Mouse (Mus musculus) limb, embryonic 15.5 days (tissue): ENCODE measurements around the gene Nexn. TPM values are rescaled to one million over a fixed set of nuclear protein-coding genes. Genes with fewer than 3 reads are reported as not detected.
"Not testable (repeated sequence)": the region's sequence is repeated elsewhere in the genome, so short reads cannot be mapped to it uniquely, and the experiment has no call there.

Source experiments
- ATAC-seq: fragments of 200-750 bp; cut with Nextera tagmentation; 2 replicates; pipeline ENCODE4 v1.8.0; 2017; ENCODE audit warnings: low read depth, moderate TSS enrichment; ENCODE audit not compliant: insufficient number of reproducible peaks, low FRiP score, low TSS enrichment
- H3K27ac ChIP-seq: fragments of 300-500 bp; sonication (generic); 2 replicates; pipeline ENCODE4 v1.5.1; 2015; ENCODE audit warnings: moderate library complexity, mild to moderate bottlenecking, inconsistent platforms
- H3K27me3 ChIP-seq: fragments of 300-500 bp; sonication (generic); 2 replicates; pipeline ENCODE4 v1.6.1; 2015; ENCODE audit warnings: inconsistent platforms
- H3K36me3 ChIP-seq: fragments of 300-500 bp; sonication (generic); 2 replicates; pipeline ENCODE4 v1.6.1; 2015; ENCODE audit warnings: inconsistent platforms
- H3K4me1 ChIP-seq: fragments of 300-500 bp; sonication (generic); 2 replicates; pipeline ENCODE4 v1.6.1; 2015; ENCODE audit warnings: inconsistent platforms
- H3K4me2 ChIP-seq: fragments of 300-500 bp; sonication (generic); 2 replicates; pipeline ENCODE4 v1.6.1; 2015; ENCODE audit warnings: mild to moderate bottlenecking, inconsistent platforms
- H3K4me3 ChIP-seq: fragments of 300-500 bp; sonication (generic); 2 replicates; pipeline ENCODE4 v1.5.1; 2015; ENCODE audit warnings: mild to moderate bottlenecking, inconsistent platforms
- H3K9ac ChIP-seq: fragments of 300-500 bp; sonication (generic); 2 replicates; pipeline ENCODE4 v1.6.1; 2015; ENCODE audit warnings: inconsistent platforms
- H3K9me3 ChIP-seq: fragments of 300-500 bp; sonication (generic); 2 replicates; pipeline ENCODE4 v1.6.1; 2016; ENCODE audit warnings: inconsistent platforms
- WGBS: fragments of 180-500 bp; shearing (Covaris S2); methylation state at CpG from one replicate; pipeline ENCODE4 v1.1.7; 2015; 5-methylcytosine and 5-hydroxymethylcytosine counted together
- polyA plus RNA-seq: library from polyadenylated mRNA; unstranded; fragments of >200 nt; fragmentation: Nextera tagmentation; extraction: Ambion mirVana; gene quantifications from 2 replicates; pipeline ENCODE4 v1.2.1, GENCODE M21; 2015

The Nexn gene
- polyA plus RNA-seq, 1 experiment from 2014 or later = 28.5 TPM

DNA sequence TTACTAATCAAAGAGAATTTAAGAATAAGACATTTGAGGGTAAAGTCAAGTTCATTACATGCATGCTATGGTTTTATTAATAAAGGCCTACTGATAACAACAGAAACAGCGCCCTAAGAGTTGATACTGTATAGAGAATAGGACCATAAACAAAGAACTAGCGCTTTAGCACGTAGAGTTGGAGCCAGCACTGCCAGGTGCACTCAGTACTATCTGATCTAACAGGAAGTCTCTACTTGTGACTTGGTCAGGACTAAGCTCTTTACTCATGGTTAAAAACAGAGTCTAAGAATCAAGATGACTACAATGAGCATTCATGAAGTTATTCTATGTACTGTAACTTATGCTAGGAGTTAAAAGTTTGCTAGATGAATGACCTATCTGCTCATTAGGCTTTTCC, 61.6 kb downstream of the Nexn start:
- H3K9ac ChIP-seq = no peak overlapping the region
- no peak for ATAC-seq

DNA sequence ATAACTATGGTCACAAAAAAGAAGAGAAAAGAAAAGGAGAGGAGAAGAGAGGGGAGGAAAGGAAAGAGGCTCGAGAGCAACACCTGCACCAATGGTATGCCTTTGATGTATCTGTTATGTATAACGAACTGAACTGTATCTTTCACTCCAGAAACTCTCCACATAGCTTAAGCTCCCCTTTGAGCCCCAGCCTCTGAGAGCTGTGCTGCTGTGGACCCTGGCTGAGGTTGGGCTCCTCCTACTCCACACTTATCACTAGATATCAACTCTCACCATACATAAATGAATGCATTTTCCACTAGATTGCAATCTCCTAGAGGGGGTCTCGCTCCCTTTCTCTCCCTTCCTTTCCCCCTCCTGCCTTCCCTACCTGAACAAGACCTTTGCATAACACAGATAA, 62.2 kb downstream of the Nexn start:
- no peak overlapping the region for H3K4me3 ChIP-seq
- ATAC-seq = no peak

More for the DNA sequence above, 61.6 kb downstream of the Nexn start:
- Histone ChIP-seq H3K4me3 (no peak overlapping the region), H3K4me1 (peaks cover 3% of the 10 kb centered on the region; the same call in 1 of the 2 replicates), H3K36me3 (0 out of 2 replicates have a peak, but pooled peaks cover 5% of the 10 kb centered on the region), H3K27me3 (no peaks in the 10 kb centered on the region), H3K27ac (no peak overlapping the region), H3K9me3 (no peaks in the 10 kb centered on the region), H3K4me2 (no peak overlapping the region)
- WGBS = 84% methylated on average over 3 of the region's 3 CpGs

DNA sequence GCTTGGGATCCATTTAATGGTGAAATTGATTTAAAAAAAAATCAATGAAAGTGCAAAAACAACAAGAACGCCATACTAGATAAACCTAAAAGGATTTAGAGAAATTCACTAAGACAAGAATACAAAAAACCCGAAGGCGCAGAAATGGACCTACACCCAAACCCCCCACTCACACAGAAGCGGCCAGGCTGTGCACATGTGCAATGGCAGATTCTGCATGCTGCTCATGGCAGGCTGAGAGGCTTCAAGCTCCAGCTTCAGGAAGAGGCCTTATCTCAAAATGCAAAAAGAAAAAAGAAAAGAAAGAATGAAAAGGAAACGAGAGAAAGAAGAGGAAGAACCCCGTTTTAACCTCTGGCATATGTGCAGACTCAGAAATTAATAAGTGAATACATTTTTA, 62.7 kb downstream of the Nexn start:
- no peak for ATAC-seq
- H3K4me3 ChIP-seq = no peak overlapping the region
- 88% methylated on average over 6 of the region's 6 CpGs for WGBS
- no peaks in the 10 kb centered on the region for H3K27me3 ChIP-seq
- 0 out of 2 replicates have a peak, but pooled peaks cover 5% of the 10 kb centered on the region for H3K36me3 ChIP-seq
- H3K9me3 ChIP-seq = no peaks in the 10 kb centered on the region
- H3K27ac ChIP-seq = no peak overlapping the region
- H3K9ac ChIP-seq = no peak overlapping the region
- no peak overlapping the region for H3K4me2 ChIP-seq
- H3K4me1 ChIP-seq = 0 out of 2 replicates have a peak, but pooled peaks cover under 1% of the 10 kb centered on the region

More for the DNA sequence above, 62.2 kb downstream of the Nexn start:
- 0 out of 2 replicates have a peak, but pooled peaks cover 5% of the 10 kb centered on the region for H3K36me3 ChIP-seq
- no peaks in the 10 kb centered on the region for H3K27me3 ChIP-seq
- WGBS = 46% methylated on average over 3 of the region's 3 CpGs
- no peak overlapping the region for H3K9ac ChIP-seq
- no peaks in the 10 kb centered on the region for H3K9me3 ChIP-seq
- H3K4me2 ChIP-seq = no peak overlapping the region
- H3K4me1 ChIP-seq = peaks cover 3% of the 10 kb centered on the region; the same call in 1 of the 2 replicates
- no peak overlapping the region for H3K27ac ChIP-seq

DNA sequence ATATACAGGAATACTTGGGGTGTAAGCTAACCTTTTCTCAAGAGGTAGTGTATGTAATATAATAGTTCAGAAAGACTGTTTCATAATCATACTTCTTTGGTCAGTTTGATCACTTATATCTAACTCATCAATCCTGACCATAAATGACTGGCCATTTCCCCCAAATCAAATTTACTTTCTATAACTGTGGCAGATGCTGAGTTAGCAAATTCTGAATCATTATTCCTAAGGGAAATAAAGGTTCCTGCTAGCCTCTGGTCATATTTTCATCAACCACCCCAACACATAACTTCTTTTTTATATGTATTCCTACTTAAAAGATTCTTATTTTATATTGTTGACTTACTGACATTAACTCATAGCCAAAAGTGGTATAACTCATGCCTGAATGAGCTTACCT, 63.2 kb downstream of the Nexn start:
- H3K9ac ChIP-seq = no peak overlapping the region
- no peaks in the 10 kb centered on the region for H3K27me3 ChIP-seq
- no peak for ATAC-seq

DNA sequence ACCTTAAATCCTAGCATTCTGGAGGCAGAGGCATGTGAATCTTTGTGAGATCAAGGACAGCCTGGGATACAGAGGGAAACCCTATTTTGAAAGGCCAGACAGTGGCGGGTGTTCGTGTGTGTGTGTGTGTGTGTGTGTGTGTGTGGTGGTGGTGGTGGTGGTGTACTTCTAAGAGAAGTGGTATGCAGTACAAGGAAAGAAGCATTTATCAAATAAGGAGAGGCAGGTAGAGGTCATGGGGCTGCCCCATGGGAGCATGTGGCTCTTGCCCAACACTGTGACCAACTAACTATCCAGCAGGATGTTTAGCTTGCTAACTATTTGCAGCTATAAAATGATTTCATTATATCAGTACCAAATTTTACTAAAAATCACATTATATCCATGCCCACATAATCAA, 64.5 kb downstream of the Nexn start:
- no peak for ATAC-seq
- Histone ChIP-seq H3K9me3 (no peaks in the 10 kb centered on the region), H3K27me3 (no peaks in the 10 kb centered on the region), H3K4me1 (no peaks in the 10 kb centered on the region), H3K4me2 (no peak overlapping the region), H3K27ac (no peak overlapping the region), H3K4me3 (no peak overlapping the region), H3K36me3 (no peaks in the 10 kb centered on the region), H3K9ac (no peak overlapping the region)
- 70% methylated on average over 2 of the region's 2 CpGs for WGBS

More for the DNA sequence above, 63.2 kb downstream of the Nexn start:
- H3K9me3 ChIP-seq = no peaks in the 10 kb centered on the region
- no peak overlapping the region for H3K4me3 ChIP-seq
- no peak overlapping the region for H3K27ac ChIP-seq
- 0 out of 2 replicates have a peak, but pooled peaks cover 5% of the 10 kb centered on the region for H3K36me3 ChIP-seq
- no peak overlapping the region for H3K4me2 ChIP-seq
- no peaks in the 10 kb centered on the region for H3K4me1 ChIP-seq

DNA sequence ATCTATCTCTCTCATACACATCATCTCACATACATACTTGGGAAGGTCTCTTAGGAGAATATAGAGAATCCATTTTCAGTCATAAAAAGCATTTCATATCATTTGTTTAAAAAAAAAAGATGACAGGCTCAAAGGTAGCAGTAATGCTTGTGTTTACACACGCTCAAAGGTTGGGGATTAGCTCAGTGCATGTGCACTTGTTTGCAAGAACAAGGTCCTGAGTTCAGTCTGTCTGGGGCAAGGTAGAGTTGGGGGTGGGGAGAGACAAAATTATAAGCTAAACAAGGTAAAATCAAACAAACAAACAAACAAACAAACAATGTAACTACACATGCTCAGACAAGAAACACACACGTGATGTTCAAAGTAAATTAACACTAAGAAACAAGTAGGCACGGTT, 65.0 kb downstream of the Nexn start:
- no peak overlapping the region for H3K27ac ChIP-seq
- no peak overlapping the region for H3K9ac ChIP-seq
- WGBS = 77% methylated on average over 3 of the region's 3 CpGs
- no peaks in the 10 kb centered on the region for H3K9me3 ChIP-seq
- no peaks in the 10 kb centered on the region for H3K36me3 ChIP-seq
- H3K4me3 ChIP-seq = no peak overlapping the region
- no peaks in the 10 kb centered on the region for H3K4me1 ChIP-seq
- no peaks in the 10 kb centered on the region for H3K27me3 ChIP-seq
- no peak overlapping the region for H3K4me2 ChIP-seq
- ATAC-seq = no peak

DNA sequence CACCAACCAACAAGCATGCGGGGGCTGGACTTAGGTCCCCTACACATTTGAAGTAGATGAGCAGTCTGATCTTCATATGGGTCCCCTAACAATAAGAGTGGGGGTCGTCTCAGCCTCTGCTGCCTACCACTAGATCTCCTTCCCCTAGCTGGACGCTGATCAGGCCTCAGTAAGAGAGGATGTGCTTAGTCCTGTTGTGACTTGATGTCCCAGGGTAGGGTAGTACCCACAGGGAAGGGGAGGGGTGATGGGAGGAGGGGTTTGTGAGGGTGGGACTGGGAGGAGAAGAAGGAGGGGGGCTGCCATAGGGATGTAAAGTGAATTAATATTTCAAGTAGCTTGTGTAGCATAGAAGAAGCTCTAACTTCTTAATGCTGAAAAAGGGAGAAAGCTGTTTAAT, 67.0 kb downstream of the Nexn start:
- no peak for ATAC-seq
- no peak overlapping the region for H3K27ac ChIP-seq
- H3K4me3 ChIP-seq = no peak overlapping the region
- no peak overlapping the region for H3K4me2 ChIP-seq
- no peaks in the 10 kb centered on the region for H3K9me3 ChIP-seq
- H3K27me3 ChIP-seq = no peaks in the 10 kb centered on the region
- H3K9ac ChIP-seq = no peak overlapping the region
- 68% methylated on average over 3 of the region's 3 CpGs for WGBS
- H3K36me3 ChIP-seq = no peaks in the 10 kb centered on the region
- H3K4me1 ChIP-seq = no peaks in the 10 kb centered on the region

DNA sequence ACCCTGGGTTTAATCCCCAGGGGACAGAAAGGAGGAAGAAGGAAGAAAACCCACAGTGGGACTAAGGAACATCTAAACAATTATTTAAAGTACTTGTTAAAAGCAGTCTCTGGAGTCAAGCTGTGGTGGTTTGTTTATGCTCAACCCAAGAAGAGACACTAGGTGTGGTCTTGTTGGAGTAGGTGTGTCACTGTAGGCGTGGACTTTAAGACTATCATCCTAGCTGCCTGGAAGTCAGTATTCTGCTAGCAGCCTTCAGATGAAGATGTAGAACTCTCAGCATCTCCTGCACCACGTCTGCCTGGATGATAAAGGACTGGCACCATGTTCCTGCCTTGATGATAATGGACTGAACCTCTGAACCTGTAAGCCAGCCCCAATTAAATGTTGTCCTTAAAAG, 68.9 kb downstream of the Nexn start:
- WGBS = 33% methylated on average over 2 of the region's 2 CpGs
- H3K27me3 ChIP-seq, H3K27ac ChIP-seq, H3K9me3 ChIP-seq, H3K9ac ChIP-seq, H3K4me3 ChIP-seq, H3K36me3 ChIP-seq, ATAC-seq, H3K4me2 ChIP-seq, H3K4me1 ChIP-seq: not testable (repeated sequence)

DNA sequence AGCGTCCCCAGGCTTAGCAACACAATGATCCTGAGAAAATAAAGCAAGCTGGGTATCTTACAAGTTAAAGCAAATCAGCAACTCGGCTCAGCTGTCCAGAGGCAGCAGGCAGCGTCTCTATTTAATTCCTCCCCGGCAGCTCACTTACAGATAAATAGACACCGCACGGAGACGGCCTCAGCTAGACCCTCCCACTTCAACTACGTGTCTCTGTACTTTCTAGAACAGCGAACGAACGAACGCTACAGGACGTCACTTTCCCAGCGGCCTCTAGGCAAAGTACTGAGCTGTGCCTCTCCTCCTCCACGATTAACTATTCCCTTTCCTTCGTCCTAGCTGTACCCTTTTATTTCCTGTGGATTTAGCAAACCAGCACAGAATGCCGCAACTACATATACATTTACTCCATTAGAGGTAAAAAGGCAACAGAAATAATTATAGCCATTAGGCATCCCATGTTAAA, 72.5 kb downstream of the Nexn start:
- Histone ChIP-seq H3K9me3 (no peaks in the 10 kb centered on the region), H3K4me2 (peak overlapping the region; percentile 41), H3K4me3 (peak overlapping the region; percentile 51), H3K27me3 (no peaks in the 10 kb centered on the region), H3K4me1 (peaks cover 13% of the 10 kb centered on the region; the same call in 1 of the 2 replicates), H3K36me3 (no peaks in the 10 kb centered on the region), H3K27ac (peak overlapping the region; percentile 91), H3K9ac (peak overlapping the region; percentile 35)
- under 1% methylated on average over 17 of the region's 17 CpGs for WGBS
- peak; percentile 97 for ATAC-seq

DNA sequence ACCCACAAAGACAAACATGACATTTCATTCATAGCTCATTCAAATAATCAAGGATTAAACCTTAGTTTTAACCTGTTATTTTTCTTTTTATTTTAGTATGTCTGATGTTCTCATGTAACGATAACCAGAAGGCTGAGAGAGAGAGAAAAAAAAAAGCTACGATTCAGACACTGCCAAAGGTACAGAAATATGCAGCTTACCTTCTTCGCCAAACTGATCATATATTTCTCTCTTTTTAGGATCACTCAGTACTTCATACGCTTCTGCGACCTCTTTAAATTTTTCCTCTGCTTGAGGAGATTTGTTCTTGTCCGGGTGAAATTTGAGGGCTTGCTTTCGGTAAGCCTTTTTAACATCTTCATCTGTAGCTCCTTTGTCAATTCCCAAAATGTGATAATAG, 73.0 kb downstream of the Nexn start:
- Histone ChIP-seq H3K9me3 (no peaks in the 10 kb centered on the region), H3K4me2 (peak overlapping the region; percentile 41), H3K27me3 (no peaks in the 10 kb centered on the region), H3K9ac (peak overlapping the region; percentile 35), H3K4me3 (peak overlapping the region; percentile 51), H3K36me3 (no peaks in the 10 kb centered on the region), H3K27ac (peak overlapping the region; percentile 91), H3K4me1 (peaks cover 13% of the 10 kb centered on the region; the same call in 1 of the 2 replicates)
- under 1% methylated on average over 7 of the region's 7 CpGs for WGBS
- no peak for ATAC-seq

DNA sequence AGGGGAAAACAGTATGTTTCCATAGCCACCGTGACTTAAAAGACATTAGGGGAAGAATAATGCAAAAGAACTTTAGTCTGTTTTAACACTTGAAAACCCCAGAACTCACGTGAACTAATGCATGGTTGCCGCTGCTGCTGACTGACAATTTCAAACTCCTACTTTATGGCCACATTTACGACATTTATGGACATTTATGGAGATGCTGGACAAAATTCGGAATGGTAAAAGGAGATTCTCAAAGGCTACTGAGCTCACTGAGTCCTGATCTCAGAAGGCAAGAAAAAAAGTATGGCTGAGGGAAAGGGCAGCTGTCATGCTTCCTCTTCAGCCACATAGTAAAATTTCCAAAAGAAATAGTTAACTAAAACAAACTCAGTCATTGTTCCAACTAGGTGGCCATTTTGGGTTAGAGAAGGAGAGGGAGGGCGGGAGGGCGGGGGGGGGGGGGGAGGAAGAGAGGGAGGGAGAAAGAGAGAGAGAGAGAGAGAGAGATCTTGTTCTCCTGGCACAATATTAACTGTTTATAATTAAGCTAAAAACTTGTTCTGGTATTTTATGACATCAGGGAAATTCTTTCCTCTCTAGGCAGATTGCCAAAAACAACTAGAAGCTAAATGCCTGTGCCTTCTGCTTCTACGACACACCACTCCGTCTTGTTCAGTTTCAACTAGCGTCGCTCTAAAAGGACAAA, 73.8 kb downstream of the Nexn start:
- no peaks in the 10 kb centered on the region for H3K9me3 ChIP-seq
- peak overlapping the region; percentile 52 for H3K4me2 ChIP-seq
- no peaks in the 10 kb centered on the region for H3K27me3 ChIP-seq
- no peaks in the 10 kb centered on the region for H3K36me3 ChIP-seq
- H3K4me1 ChIP-seq = peaks cover 13% of the 10 kb centered on the region; the same call in 1 of the 2 replicates
- H3K27ac ChIP-seq = peak overlapping the region; percentile 91
- peak overlapping the region; percentile 29; the same call in 1 of the 2 replicates for H3K9ac ChIP-seq
- H3K4me3 ChIP-seq = peak overlapping the region; percentile 49
- WGBS = 2% methylated on average over 11 of the region's 11 CpGs
- no peak for ATAC-seq

DNA sequence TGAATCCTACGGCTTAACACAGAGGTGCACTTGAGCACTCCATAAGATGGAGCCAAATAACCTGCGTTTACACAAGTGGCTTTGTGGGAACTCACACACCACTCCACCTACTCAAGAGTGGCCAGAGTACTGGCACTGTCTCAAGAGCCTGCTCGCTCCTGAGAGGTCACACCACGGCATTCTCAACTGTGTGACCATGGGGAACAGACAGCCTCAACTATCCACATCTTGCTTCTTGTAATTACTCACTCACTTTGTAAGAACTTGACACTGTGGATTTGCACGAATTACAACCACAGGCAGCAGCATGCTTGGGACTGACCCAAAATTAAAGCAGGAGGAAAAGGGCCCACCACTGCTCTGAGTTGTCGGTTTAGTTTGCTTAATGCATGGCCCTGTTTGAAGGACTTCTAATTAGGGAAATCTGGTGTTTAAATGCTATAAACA, 74.3 kb downstream of the Nexn start:
- 2% methylated on average over 6 of the region's 6 CpGs for WGBS

More for the DNA sequence above, 74.3 kb downstream of the Nexn start:
- H3K9me3 ChIP-seq = no peaks in the 10 kb centered on the region
- ATAC-seq = peak; percentile 74; the same call in 1 of the 2 replicates
- H3K9ac ChIP-seq = peak overlapping the region; percentile 29; the same call in 1 of the 2 replicates
- no peaks in the 10 kb centered on the region for H3K36me3 ChIP-seq
- peak overlapping the region; percentile 52 for H3K4me2 ChIP-seq
- H3K4me1 ChIP-seq = peaks cover 13% of the 10 kb centered on the region; the same call in 1 of the 2 replicates
- H3K27me3 ChIP-seq = no peaks in the 10 kb centered on the region
- peak overlapping the region; percentile 49 for H3K4me3 ChIP-seq
- H3K27ac ChIP-seq = peak overlapping the region; percentile 91
